Mouse (Mus musculus) forebrain, embryonic 11.5 days (tissue): Measurements from ENCODE around the gene 4930524B15Rik. TPM values are rescaled to one million over a fixed set of nuclear protein-coding genes. Genes with fewer than 3 reads are reported as not detected.

Source experiments
- ATAC-seq: fragments of 200-750 bp; cut with Nextera tagmentation; replicated peaks from 2 replicates; pipeline ENCODE4 v1.8.0; 2017; ENCODE audit warnings: moderate TSS enrichment; ENCODE audit not compliant: low FRiP score
- DNase-seq: peaks from one replicate; pipeline ENCODE4 v3.0.0-alpha.2; 2017; ENCODE audit warnings: low spot score
- H3K27ac ChIP-seq: fragments of 300-500 bp; sonication (generic); 2 replicates; pipeline ENCODE4 v1.5.1; 2014; ENCODE audit warnings: low read depth, low read length
- H3K27me3 ChIP-seq: fragments of 300-500 bp; sonication (generic); 2 replicates; pipeline ENCODE4 v1.6.1; 2014; ENCODE audit warnings: mild to moderate bottlenecking, low read length, mixed read lengths; ENCODE audit not compliant: control insufficient read depth, insufficient read depth
- H3K36me3 ChIP-seq: fragments of 300-500 bp; sonication (generic); 2 replicates; pipeline ENCODE4 v1.6.1; 2014; ENCODE audit warnings: mild to moderate bottlenecking, low read length, moderate library complexity, mixed read lengths; ENCODE audit not compliant: control insufficient read depth, insufficient read depth
- H3K4me1 ChIP-seq: fragments of 300-500 bp; sonication (generic); replicated peaks from 2 replicates; pipeline ENCODE4 v1.6.1; 2014; ENCODE audit warnings: low read length, mixed read lengths; ENCODE audit not compliant: control insufficient read depth, insufficient read depth
- H3K4me2 ChIP-seq: fragments of 300-500 bp; sonication (generic); 2 replicates; pipeline ENCODE4 v1.6.1; 2014; ENCODE audit warnings: low read depth, mild to moderate bottlenecking, low read length, moderate library complexity, mixed read lengths; ENCODE audit not compliant: severe bottlenecking
- H3K4me3 ChIP-seq: fragments of 300-500 bp; sonication (generic); 2 replicates; pipeline ENCODE4 v1.5.1; 2014; ENCODE audit warnings: low read depth, low read length
- H3K9ac ChIP-seq: fragments of 300-500 bp; sonication (generic); 2 replicates; pipeline ENCODE4 v1.6.1; 2014; ENCODE audit warnings: low read length
- H3K9me3 ChIP-seq: fragments of 300-500 bp; sonication (generic); 2 replicates; pipeline ENCODE4 v1.6.1; 2016; ENCODE audit warnings: low read length, mixed read lengths; ENCODE audit not compliant: control insufficient read depth
- WGBS: fragments of 180-500 bp; shearing (Covaris S2); extraction: QIAGEN DNeasy Blood & Tissue Kit; methylation state at CpG from one replicate; pipeline ENCODE4 v1.1.7; 2014; 5-methylcytosine and 5-hydroxymethylcytosine counted together
- polyA plus RNA-seq: library from polyadenylated mRNA; unstranded; fragments of >200 nt; fragmentation: Nextera tagmentation; extraction: Ambion mirVana; gene quantifications from 2 replicates; pipeline ENCODE4 v1.2.1, GENCODE M21; 2014

The 4930524B15Rik gene
- polyA plus RNA-seq, 1 experiment from 2014 or later = 0.09 TPM

DNA sequence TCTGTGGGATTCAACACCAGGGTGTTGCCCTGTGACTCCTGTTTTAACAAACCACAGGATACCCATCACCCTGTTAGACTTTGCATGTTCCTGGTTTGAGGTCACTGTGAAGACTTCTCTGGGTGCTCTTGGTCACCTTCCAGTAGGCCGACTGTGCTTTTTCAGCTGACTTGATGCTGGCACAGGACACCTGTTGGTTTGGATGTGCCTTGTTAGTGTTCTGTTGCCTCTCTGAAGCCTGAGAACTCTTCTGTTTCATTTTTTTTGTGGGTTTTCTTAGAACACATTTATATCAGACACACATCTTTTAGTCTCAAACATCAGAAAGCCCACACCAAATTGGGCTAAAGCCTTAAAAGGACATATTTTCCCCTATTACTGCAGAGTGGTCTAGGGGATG, 48.2 kb downstream of the 4930524B15Rik start:
- no peak overlapping the region for H3K4me3 ChIP-seq
- ATAC-seq (no peak), DNase-seq (no peak)
- H3K27me3 ChIP-seq = no peaks in the 10 kb centered on the region
- no peak overlapping the region for H3K9ac ChIP-seq
- no peaks in the 10 kb centered on the region for H3K36me3 ChIP-seq
- no peak overlapping the region for H3K27ac ChIP-seq
- H3K9me3 ChIP-seq = no peaks in the 10 kb centered on the region
- 87% methylated on average over 1 of the region's 1 CpGs for WGBS
- H3K4me1 ChIP-seq = peaks cover 15% of the 10 kb centered on the region
- no peak overlapping the region for H3K4me2 ChIP-seq

DNA sequence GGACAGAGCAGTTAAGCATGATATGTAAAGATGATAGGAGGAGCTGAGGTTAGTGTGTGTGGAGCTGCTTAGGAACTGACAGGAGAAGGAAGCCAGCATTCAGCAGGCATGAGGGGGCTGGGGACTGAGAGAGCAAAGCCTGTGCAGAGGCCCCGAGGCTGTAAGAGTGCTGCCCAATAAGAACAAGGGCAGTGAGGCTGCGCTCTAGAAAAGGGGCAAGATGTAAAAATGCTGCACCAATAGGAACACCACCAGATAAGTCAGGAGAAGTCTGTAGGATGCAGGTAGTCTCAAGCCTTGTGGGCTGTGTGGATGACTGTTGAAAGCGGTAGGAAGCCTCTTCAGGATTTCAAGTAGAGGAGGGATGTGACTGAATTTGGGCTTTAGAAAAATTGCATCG, 52.8 kb downstream of the 4930524B15Rik start:
- DNase-seq (no peak), ATAC-seq (no peak)
- WGBS = 54% methylated on average over 4 of the region's 4 CpGs
- H3K4me1 ChIP-seq = peaks cover 18% of the 10 kb centered on the region
- no peak overlapping the region for H3K9ac ChIP-seq
- H3K36me3 ChIP-seq = no peaks in the 10 kb centered on the region
- H3K4me2 ChIP-seq = 0 out of 2 replicates have a peak overlapping the region, but pooled peaks have one; percentile 15
- no peaks in the 10 kb centered on the region for H3K9me3 ChIP-seq
- H3K27ac ChIP-seq = peak overlapping the region; percentile 6; the same call in 1 of the 2 replicates
- H3K4me3 ChIP-seq = no peak overlapping the region
- H3K27me3 ChIP-seq = no peaks in the 10 kb centered on the region

DNA sequence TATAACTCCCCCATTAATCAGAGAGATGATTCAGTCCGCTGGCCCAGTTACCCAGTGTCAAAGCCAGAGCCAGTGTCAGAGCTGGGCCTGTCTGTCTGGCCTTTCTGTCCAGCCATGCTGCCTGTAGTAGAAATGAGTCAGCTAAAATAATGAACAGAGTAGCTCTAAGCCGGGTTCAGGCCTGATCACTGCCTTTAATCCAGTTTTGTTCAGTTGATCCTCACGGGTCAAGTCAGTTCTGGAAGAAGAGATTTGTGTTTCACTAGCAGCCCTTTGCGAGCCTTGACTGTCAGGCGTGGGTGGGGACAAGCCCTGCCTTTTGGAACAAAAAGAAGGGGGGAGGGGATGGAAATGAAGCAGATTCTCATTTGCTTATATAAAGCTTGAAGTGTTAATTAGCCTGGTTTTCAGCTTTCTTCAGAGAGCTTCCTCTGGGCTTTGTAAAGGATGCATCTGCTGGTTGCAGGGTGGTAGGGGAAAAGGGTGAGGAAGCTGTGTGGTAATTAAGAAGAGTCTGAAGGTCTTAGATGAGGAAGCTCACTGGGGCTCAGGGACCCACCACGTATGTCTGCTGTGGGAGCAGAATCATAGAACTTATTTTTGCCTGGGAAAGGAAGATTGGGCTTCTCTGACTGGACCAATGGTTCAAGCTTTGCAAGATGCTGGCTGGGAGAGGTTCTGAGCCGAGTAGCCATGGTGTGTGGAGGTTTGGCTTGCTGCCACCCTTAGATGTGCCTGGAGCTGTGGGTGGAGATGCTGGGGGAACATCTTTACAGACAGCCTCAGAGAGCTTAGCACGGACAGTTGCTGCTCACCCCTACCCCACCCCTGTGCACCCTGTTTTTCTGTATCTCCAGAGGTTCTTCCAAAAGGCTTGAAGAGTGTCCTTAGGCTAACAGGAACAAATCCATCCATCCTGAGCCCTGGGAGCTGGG, 54.9 kb downstream of the 4930524B15Rik start:
- DNase-seq = peak; percentile 60
- Histone ChIP-seq H3K27me3 (no peaks in the 10 kb centered on the region), H3K9me3 (no peaks in the 10 kb centered on the region), H3K27ac (peak overlapping the region; percentile 70), H3K36me3 (no peaks in the 10 kb centered on the region), H3K9ac (peak overlapping the region; percentile 29), H3K4me1 (peaks cover 18% of the 10 kb centered on the region), H3K4me2 (no peak overlapping the region; the same call in 1 of the 2 replicates), H3K4me3 (no peak overlapping the region)
- WGBS = 18% methylated on average over 8 of the region's 8 CpGs
- peak; percentile 63 for ATAC-seq

DNA sequence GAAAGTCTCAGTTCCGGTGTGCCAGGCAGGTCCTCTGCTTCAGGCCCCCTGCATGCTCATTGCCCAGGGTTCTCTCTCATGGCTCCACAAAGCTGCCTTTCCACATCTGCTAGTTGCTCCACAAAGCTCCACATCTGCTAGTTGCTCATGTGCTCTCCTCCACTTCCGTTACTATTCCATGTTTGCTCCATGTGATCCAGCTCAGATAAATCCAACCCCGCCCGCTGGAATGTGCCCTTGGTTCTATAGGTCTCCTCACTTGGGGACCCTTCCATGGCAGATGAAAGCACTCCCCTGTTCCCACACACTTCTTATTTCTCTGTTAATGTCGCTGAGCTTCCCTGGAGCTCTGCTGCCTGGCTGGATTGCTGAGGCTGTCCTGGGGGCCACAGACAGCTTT, 61.2 kb downstream of the 4930524B15Rik start:
- DNase-seq = no peak
- Histone ChIP-seq H3K9ac (no peak overlapping the region), H3K4me3 (no peak overlapping the region), H3K27me3 (no peaks in the 10 kb centered on the region), H3K4me2 (no peak overlapping the region), H3K9me3 (no peaks in the 10 kb centered on the region), H3K36me3 (no peaks in the 10 kb centered on the region), H3K4me1 (0 out of 2 replicates have a peak, but pooled peaks cover 2% of the 10 kb centered on the region), H3K27ac (peak overlapping the region; percentile 71; the same call in 1 of the 2 replicates)
- ATAC-seq = no peak
- WGBS = 73% methylated on average over 5 of the region's 5 CpGs

DNA sequence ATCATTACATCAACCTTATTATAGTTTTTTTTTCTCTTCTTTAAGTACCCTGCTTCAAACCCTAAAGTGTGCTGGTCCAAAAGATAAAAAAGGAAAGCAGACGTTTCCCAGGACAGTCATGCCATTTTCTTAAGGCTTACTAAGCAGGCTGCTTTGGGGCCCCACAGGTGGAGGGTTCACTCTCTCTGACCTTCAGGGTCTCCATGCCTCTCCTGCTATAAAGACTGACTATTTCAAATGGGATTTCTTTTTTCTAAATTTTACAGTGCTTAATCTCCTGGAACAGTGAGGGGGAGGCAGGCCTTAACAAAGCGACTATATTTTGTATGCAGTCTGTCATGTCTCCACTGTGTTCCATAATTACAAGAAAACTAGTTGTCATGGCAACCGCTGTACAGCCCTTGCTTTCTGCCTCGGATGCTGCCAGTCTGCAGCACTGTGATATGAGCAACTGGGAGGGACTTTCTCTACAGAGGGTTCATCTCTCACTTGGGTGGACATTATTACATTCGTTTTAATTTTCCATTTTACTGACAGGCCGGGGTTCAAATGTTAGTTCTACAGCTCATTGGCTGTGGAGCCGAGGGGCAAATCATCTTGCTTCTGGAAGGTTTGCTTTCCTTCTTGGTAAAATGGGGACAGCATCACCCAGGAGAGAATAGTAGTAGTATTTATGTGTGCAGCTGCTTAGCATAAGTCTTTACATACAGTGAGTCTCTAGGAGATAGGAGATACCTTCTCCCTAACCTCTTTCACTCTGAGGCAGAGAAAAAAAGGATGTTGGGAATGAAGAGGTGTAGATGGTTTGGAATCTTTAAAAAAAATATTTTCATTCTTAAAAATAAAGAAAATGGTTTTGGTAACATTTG, 62.3 kb downstream of the 4930524B15Rik start:
- Histone ChIP-seq H3K27me3 (no peaks in the 10 kb centered on the region), H3K9ac (0 out of 2 replicates have a peak overlapping the region, but pooled peaks have one; percentile 12), H3K4me3 (no peak overlapping the region), H3K36me3 (no peaks in the 10 kb centered on the region), H3K4me1 (0 out of 2 replicates have a peak, but pooled peaks cover 2% of the 10 kb centered on the region), H3K4me2 (no peak overlapping the region), H3K27ac (peak overlapping the region; percentile 71; the same call in 1 of the 2 replicates), H3K9me3 (no peaks in the 10 kb centered on the region)
- DNase-seq = no peak
- 57% methylated on average over 7 of the region's 7 CpGs for WGBS
- ATAC-seq = peak; percentile 90

DNA sequence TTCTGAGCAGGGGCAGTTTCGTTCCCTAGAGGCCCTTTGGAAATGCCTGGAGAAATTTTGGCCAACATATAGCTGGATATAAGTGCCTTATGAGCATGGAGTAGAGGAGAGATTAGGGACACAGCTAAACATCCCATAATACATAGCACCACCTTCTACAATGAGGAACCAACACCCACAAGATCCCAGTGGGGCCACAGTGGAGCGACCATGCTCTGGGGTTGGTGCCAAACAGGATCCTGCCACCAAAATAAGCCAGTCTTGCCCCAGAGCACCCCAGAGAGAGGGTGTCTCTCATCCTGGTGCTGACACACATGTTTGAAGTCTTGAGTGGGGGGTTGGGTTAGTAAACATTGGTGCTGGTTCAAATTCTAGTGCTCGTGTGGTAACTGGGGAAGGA, 63.2 kb downstream of the 4930524B15Rik start:
- Histone ChIP-seq H3K4me2 (no peak overlapping the region), H3K27ac (no peak overlapping the region), H3K4me1 (0 out of 2 replicates have a peak, but pooled peaks cover 2% of the 10 kb centered on the region), H3K36me3 (no peaks in the 10 kb centered on the region), H3K4me3 (no peak overlapping the region), H3K9ac (no peak overlapping the region), H3K9me3 (no peaks in the 10 kb centered on the region), H3K27me3 (no peaks in the 10 kb centered on the region)
- 81% methylated on average over 3 of the region's 3 CpGs for WGBS
- no peak for ATAC-seq
- DNase-seq = no peak

Other genes with a start within 250 kb of the 4930524B15Rik start
- gene Cpeb4, start 93.4 kb upstream of the 4930524B15Rik start, polyA plus RNA-seq = 8.7 and 10.2 TPM in 2 replicates
- gene Nsg2, start 34.9 kb downstream of the 4930524B15Rik start, polyA plus RNA-seq = 24.9 and 27.1 TPM in 2 replicates
- not detected in 2 replicates for gene Il9r, start 234.7 kb downstream of the 4930524B15Rik start, polyA plus RNA-seq
- gene Snrnp25, start 239.8 kb downstream of the 4930524B15Rik start, polyA plus RNA-seq = 86.2 and 92.7 TPM in 2 replicates